Mouse (Mus musculus) midbrain, embryonic 12.5 days (tissue): Measurements from ENCODE around the gene Txndc12. TPM values are rescaled to one million over a fixed set of nuclear protein-coding genes. Genes with fewer than 3 reads are reported as not detected.

ENCODE experiments used
- ATAC-seq: fragments of 200-750 bp; cut with Nextera tagmentation; 2 replicates; pipeline ENCODE4 v1.8.0; 2017; ENCODE audit warnings: low read depth, moderate TSS enrichment, moderate library complexity; ENCODE audit not compliant: low FRiP score
- H3K27ac ChIP-seq: fragments of 300-500 bp; sonication (generic); replicated peaks from 2 replicates; pipeline ENCODE4 v1.5.1; 2016; ENCODE audit warnings: mild to moderate bottlenecking
- H3K27me3 ChIP-seq: fragments of 300-500 bp; sonication (generic); 2 replicates; pipeline ENCODE4 v1.6.1; 2016; ENCODE audit warnings: mild to moderate bottlenecking
- H3K36me3 ChIP-seq: fragments of 300-500 bp; sonication (generic); 2 replicates; pipeline ENCODE4 v1.6.1; 2016
- H3K4me1 ChIP-seq: fragments of 300-500 bp; sonication (generic); 2 replicates; pipeline ENCODE4 v1.6.1; 2016
- H3K4me2 ChIP-seq: fragments of 300-500 bp; sonication (generic); replicated peaks from 2 replicates; pipeline ENCODE4 v1.6.1; 2016; ENCODE audit warnings: mild to moderate bottlenecking, moderate library complexity
- H3K4me3 ChIP-seq: fragments of 300-500 bp; sonication (generic); 2 replicates; pipeline ENCODE4 v1.5.1; 2016; ENCODE audit warnings: mild to moderate bottlenecking
- H3K9ac ChIP-seq: fragments of 300-500 bp; sonication (generic); replicated peaks from 2 replicates; pipeline ENCODE4 v1.6.1; 2016; ENCODE audit warnings: mild to moderate bottlenecking, moderate library complexity
- H3K9me3 ChIP-seq: fragments of 300-500 bp; sonication (generic); 2 replicates; pipeline ENCODE4 v1.6.1; 2016; ENCODE audit warnings: mild to moderate bottlenecking
- WGBS: fragments of 180-500 bp; shearing (Covaris S2); methylation state at CpG from one replicate; pipeline ENCODE4 v1.1.7; 2016; 5-methylcytosine and 5-hydroxymethylcytosine counted together
- polyA plus RNA-seq: library from polyadenylated mRNA; unstranded; fragments of >200 nt; fragmentation: Nextera tagmentation; extraction: Ambion mirVana; gene quantifications from 2 replicates; pipeline ENCODE4 v1.2.1, GENCODE M21; 2016

Txndc12 gene
- polyA plus RNA-seq, 1 experiment from 2014 or later = 105 TPM

DNA sequence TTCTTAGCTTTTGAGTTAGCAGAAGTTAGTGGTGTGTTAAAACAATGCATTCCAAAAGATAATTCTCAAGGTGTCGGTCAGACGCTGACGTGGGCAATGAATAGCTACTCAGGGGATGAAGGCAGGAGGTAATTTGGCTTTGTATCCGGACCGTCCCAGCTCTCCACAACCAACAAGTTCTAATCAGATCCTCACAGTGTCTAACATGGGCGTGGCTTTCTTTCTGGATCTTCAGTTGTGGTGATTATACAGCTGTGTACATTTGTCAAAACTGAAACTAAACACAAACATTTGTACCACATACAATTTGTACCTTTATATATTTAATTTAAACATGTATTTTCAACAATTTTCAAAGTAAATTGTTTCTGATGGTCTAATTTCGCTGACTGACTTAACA lies 32.4 kb downstream of the Txndc12 start:
- no peaks in the 10 kb centered on the region for H3K27me3 ChIP-seq
- no peak overlapping the region for H3K27ac ChIP-seq
- no peaks in the 10 kb centered on the region for H3K4me1 ChIP-seq
- no peaks in the 10 kb centered on the region for H3K9me3 ChIP-seq
- no peak overlapping the region for H3K4me3 ChIP-seq
- no peak overlapping the region for H3K4me2 ChIP-seq
- no peak for ATAC-seq
- peaks cover 13% of the 10 kb centered on the region for H3K36me3 ChIP-seq
- WGBS = 82% methylated on average over 7 of the region's 7 CpGs
- no peak overlapping the region for H3K9ac ChIP-seq

- H3K27ac ChIP-seq = no peak overlapping the region
- H3K9ac ChIP-seq = no peak overlapping the region
- no peaks in the 10 kb centered on the region for H3K9me3 ChIP-seq
- H3K4me1 ChIP-seq = no peaks in the 10 kb centered on the region
- H3K36me3 ChIP-seq = peaks cover 1% of the 10 kb centered on the region; the same call in 1 of the 2 replicates
- no peak overlapping the region for H3K4me3 ChIP-seq
- peak; percentile 78; the same call in 1 of the 2 replicates for ATAC-seq
- H3K4me2 ChIP-seq = no peak overlapping the region
- H3K27me3 ChIP-seq = no peaks in the 10 kb centered on the region
- WGBS = 37% methylated on average over 10 of the region's 10 CpGs
These were observed 35.5 kb downstream of the Txndc12 start for GRCm38 (mm10) chr4:108869730-108870374.

DNA sequence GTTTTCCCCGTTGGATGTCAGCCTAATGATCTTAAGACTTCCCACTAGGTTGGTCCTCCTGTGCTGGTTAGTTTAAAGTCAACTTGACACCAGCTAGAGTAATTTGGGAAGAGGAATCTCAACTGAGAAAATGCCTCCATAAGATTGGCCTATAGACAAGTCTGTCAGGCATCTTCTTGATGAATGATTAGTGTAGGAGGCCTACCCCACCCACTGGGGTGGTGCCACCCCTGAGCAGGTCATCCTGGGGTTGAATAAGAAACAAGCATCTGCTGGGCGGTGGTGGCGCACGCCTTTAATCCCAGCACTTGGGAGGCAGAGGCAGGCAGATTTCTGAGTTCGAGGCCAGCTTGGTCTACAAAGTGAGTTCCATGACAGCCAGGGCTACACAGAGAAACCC lies 39.3 kb downstream of the Txndc12 start:
- Histone ChIP-seq H3K27me3 (peaks cover 15% of the 10 kb centered on the region), H3K9ac (no peak overlapping the region), H3K27ac (no peak overlapping the region), H3K4me3 (no peak overlapping the region), H3K36me3 (no peaks in the 10 kb centered on the region), H3K9me3 (no peaks in the 10 kb centered on the region), H3K4me1 (0 out of 2 replicates have a peak, but pooled peaks cover under 1% of the 10 kb centered on the region), H3K4me2 (no peak overlapping the region)
- ATAC-seq = no peak
- 87% methylated on average over 5 of the region's 5 CpGs for WGBS

DNA sequence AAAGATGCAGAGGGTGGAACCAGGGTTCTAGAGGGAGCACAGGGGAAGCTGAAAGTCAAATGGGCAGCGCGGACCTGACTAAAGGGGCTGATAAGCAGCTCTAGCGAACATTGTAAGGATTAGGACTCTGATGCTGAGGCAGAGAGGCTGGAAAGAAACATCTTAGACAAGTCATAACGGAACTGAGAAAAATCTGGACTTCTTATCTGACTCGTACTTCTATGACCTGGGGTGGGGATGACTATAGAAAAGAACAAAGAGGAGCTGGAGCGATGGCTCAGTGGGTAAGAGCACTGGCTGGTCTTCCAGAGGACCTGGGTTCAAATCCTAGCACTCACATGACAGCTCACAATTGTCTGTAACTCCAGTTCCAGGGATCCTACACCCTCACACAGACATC lies 43.5 kb downstream of the Txndc12 start:
- no peak for ATAC-seq
- Histone ChIP-seq H3K4me3 (no peak overlapping the region), H3K9me3 (no peaks in the 10 kb centered on the region), H3K9ac (no peak overlapping the region), H3K27ac (no peak overlapping the region), H3K36me3 (no peaks in the 10 kb centered on the region), H3K4me1 (0 out of 2 replicates have a peak, but pooled peaks cover 10% of the 10 kb centered on the region), H3K4me2 (no peak overlapping the region), H3K27me3 (peaks cover 28% of the 10 kb centered on the region)
- 79% methylated on average over 6 of the region's 6 CpGs for WGBS

DNA sequence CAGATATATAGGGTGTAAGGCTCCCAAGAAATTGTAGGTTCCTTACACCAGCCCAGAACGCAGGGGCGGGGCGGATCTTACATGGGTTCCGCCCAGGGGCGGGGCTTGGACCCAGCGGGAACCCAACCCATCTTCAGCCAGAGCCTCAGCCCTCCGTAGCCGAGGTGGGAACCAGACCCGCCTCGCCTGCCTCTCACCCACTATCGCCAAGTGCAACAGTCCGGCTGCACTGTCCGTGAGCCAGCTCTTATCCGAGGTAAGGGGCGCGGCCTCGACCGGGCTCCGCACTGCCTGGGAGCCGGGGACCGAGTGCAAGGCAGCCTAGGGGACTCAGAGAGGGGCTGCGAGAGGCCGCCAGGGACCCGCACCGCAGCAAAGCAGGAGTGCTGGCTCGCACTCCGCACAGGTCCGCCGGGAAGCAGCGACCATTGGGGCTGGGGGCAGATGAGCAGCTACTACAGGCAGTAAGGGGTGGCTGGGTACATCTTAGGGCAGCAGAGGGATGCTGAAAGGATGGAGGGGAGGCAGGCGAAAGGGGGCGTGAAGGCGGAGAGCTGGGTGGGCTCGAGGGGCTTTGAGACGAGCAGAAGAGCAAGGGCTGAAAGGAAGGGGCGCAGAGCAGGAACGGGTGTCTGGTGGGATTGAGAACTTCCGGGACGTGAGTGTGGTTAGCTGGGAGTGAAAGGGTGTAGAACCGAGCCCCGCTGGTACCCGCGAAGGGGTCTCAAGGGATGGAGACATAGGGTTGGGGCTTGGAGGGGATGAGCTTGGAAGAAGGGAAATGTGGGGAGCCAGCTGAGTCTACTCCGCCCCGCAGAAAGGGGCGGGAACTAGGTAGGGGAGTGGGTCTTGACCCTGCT lies 44.8 kb downstream of the Txndc12 start, which contains the start of gene Rab3b:
TSS of gene Rab3b (plus strand) at position 101 of the 860 bp plus-strand sequence.
- H3K27ac ChIP-seq = peak within 1 kb of the TSS; percentile 56; the same call in 1 of the 2 replicates
- H3K36me3 ChIP-seq = no peaks in the 10 kb centered on the region
- H3K4me2 ChIP-seq = peak within 1 kb of the TSS; percentile 97
- under 1% methylated on average over 46 of the region's 46 CpGs for WGBS
- H3K4me3 ChIP-seq = peak within 1 kb of the TSS; percentile 62
- no peaks in the 10 kb centered on the region for H3K9me3 ChIP-seq
- peak within 1 kb of the TSS; percentile 80 for H3K9ac ChIP-seq
- 0 out of 2 replicates have a peak, but pooled peaks cover 10% of the 10 kb centered on the region for H3K4me1 ChIP-seq
- ATAC-seq = peak; percentile 94
- peaks cover 28% of the 10 kb centered on the region for H3K27me3 ChIP-seq

- Histone ChIP-seq H3K4me1 (0 out of 2 replicates have a peak, but pooled peaks cover 9% of the 10 kb centered on the region), H3K9me3 (peaks cover 4% of the 10 kb centered on the region; the same call in 1 of the 2 replicates), H3K36me3 (no peaks in the 10 kb centered on the region), H3K27ac (0 out of 2 replicates have a peak overlapping the region, but pooled peaks have one; percentile 2), H3K9ac (no peak overlapping the region), H3K4me2 (no peak overlapping the region), H3K4me3 (no peak overlapping the region), H3K27me3 (peaks cover 13% of the 10 kb centered on the region)
- WGBS = 57% methylated on average over 13 of the region's 13 CpGs
- ATAC-seq = no peak
These were observed 49.4 kb downstream of the Txndc12 start for GRCm38 (mm10) chr4:108883815-108884214.

DNA sequence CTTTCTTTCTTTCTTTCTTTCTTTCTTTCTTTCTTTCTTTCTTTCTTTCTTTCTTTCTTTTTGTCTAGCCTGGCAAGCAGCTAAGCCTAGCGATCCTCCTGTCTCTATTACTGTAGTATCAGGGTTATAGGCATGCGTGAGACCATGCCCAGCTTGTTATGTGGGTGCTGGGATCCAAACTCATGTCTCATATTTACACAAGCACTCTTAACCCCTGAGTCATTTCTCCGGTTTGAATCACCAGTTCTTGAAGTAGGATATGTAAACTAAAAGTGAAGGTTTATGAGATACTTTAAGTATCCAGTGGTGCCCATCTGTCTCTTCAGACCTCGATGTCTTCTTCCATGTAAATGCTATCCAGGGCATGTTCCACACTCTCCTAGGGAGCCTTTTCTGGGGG lies 53.1 kb downstream of the Txndc12 start:
- WGBS = 88% methylated on average over 4 of the region's 4 CpGs
- Histone ChIP-seq H3K4me3 (no peak overlapping the region), H3K27me3 (no peaks in the 10 kb centered on the region)

DNA sequence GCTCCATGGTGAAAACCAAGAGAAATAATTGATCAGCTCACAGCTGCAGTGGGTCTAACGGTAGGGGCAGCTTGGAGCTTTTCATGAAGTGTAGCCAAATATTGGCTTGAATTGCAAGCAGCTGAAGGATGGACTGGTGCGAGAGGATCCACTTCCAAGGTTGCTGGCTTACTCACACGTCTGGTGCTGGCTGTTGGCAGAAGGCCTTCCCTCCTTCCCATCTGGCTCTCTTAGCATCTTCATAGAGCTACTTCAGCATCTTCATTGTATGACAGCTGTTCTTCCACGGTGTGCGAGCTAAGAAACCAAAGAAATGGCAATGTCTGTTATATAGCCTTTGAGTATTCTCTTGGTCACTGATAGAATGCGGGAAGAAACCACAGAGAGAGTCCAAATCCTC lies 56.5 kb downstream of the Txndc12 start:
- Histone ChIP-seq H3K27me3 (no peaks in the 10 kb centered on the region), H3K36me3 (no peaks in the 10 kb centered on the region), H3K27ac (no peak overlapping the region), H3K4me3 (no peak overlapping the region), H3K4me1 (no peaks in the 10 kb centered on the region), H3K9me3 (peaks cover 4% of the 10 kb centered on the region; the same call in 1 of the 2 replicates), H3K9ac (no peak overlapping the region), H3K4me2 (no peak overlapping the region)
- ATAC-seq = no peak
- WGBS = 79% methylated on average over 6 of the region's 6 CpGs

More for the DNA sequence above, 53.1 kb downstream of the Txndc12 start:
- H3K4me2 ChIP-seq = no peak overlapping the region
- no peak for ATAC-seq
- H3K27ac ChIP-seq = no peak overlapping the region
- no peaks in the 10 kb centered on the region for H3K36me3 ChIP-seq
- peaks cover 4% of the 10 kb centered on the region; the same call in 1 of the 2 replicates for H3K9me3 ChIP-seq
- H3K4me1 ChIP-seq = no peaks in the 10 kb centered on the region
- H3K9ac ChIP-seq = no peak overlapping the region

DNA sequence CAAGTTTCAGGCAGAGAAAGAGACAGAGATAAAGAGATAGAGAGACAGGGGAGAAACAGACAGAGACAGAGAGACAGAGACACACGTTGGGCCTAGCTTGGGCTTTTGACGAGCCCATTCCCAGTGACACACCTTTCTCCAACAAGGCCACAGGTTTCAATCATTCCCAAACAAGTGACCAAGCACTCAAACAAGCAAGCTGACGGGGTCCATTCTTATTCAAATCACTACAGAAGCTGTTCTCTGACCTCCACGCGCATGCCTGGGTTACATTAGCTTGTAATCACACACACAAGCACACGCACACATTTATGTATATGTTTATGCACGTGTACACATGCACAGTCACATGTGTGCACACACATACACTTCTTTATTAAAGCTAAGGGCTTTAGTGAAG lies 66.0 kb downstream of the Txndc12 start:
- no peaks in the 10 kb centered on the region for H3K9me3 ChIP-seq
- H3K27me3 ChIP-seq = no peaks in the 10 kb centered on the region; the same call in 1 of the 2 replicates
- no peak for ATAC-seq
- no peaks in the 10 kb centered on the region for H3K36me3 ChIP-seq
- no peak overlapping the region for H3K27ac ChIP-seq
- no peak overlapping the region for H3K4me2 ChIP-seq
- no peak overlapping the region for H3K4me3 ChIP-seq
- H3K4me1 ChIP-seq = peaks cover 7% of the 10 kb centered on the region; the same call in 1 of the 2 replicates
- H3K9ac ChIP-seq = no peak overlapping the region
- 74% methylated on average over 7 of the region's 7 CpGs for WGBS

DNA sequence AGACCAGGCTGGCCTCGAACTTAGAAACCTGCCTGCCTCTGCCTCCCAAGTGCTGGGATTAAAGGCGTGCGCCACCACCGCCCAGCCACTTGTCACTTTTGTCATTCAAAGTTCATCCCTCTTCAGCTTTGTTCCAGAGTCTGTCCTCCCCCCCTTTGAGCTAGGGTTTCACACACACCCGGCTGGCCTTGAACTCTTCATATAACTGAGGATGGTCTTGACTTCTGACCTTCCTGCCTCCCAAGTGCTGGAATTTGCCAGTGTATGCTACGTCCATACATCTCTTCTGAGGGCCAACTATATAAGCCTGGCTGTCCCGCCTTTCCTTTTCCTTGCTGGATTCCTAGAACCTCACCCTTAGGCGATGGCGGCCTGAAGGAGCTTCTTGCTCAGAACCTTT lies 68.5 kb downstream of the Txndc12 start:
- Histone ChIP-seq H3K4me3 (no peak overlapping the region), H3K9ac (no peak overlapping the region), H3K27me3 (no peaks in the 10 kb centered on the region; the same call in 1 of the 2 replicates), H3K27ac (no peak overlapping the region), H3K4me1 (peaks cover 12% of the 10 kb centered on the region), H3K4me2 (no peak overlapping the region), H3K36me3 (no peaks in the 10 kb centered on the region), H3K9me3 (no peaks in the 10 kb centered on the region)
- 92% methylated on average over 9 of the region's 9 CpGs for WGBS
- ATAC-seq = no peak

- 93% methylated on average over 9 of the region's 9 CpGs for WGBS
- Histone ChIP-seq H3K27me3 (no peaks in the 10 kb centered on the region; the same call in 1 of the 2 replicates), H3K4me3 (no peak overlapping the region), H3K27ac (no peak overlapping the region), H3K4me1 (peaks cover 13% of the 10 kb centered on the region), H3K4me2 (no peak overlapping the region), H3K9ac (no peak overlapping the region), H3K36me3 (no peaks in the 10 kb centered on the region), H3K9me3 (no peaks in the 10 kb centered on the region)
- ATAC-seq = no peak
These were observed 68.9 kb downstream of the Txndc12 start for GRCm38 (mm10) chr4:108903346-108903745.

- no peak for ATAC-seq
These were observed 69.7 kb downstream of the Txndc12 start for GRCm38 (mm10) chr4:108904076-108904475.

More at GRCm38 (mm10) chr4:108904076-108904475, 69.7 kb downstream of the Txndc12 start:
- no peaks in the 10 kb centered on the region for H3K36me3 ChIP-seq
- no peak overlapping the region for H3K4me2 ChIP-seq
- no peak overlapping the region for H3K9ac ChIP-seq
- H3K9me3 ChIP-seq = no peaks in the 10 kb centered on the region
- 41% methylated on average over 6 of the region's 6 CpGs for WGBS
- H3K4me1 ChIP-seq = peaks cover 13% of the 10 kb centered on the region
- H3K4me3 ChIP-seq = no peak overlapping the region
- H3K27me3 ChIP-seq = no peaks in the 10 kb centered on the region; the same call in 1 of the 2 replicates
- no peak overlapping the region for H3K27ac ChIP-seq
